Mouse (Mus musculus) right cerebral cortex, adult 18-20 months (tissue): ENCODE measurements at regions not wholly inside any gene's neighbourhood (a gene's known extent, or its start where the extent isn't known, plus 50 kb on each side); places are given as distances from the start of the nearest gene placed in this dataset.

Experiments
- DNase-seq: peaks from one replicate; pipeline ENCODE4 v3.0.0; 2022; ENCODE audit warnings: mixed read lengths

- no peak for DNase-seq
Measured at GRCm38 (mm10) chr5:75346836-75347773, 195.0 kb downstream of the Pdgfra start.

- DNase-seq = no peak
Measured at GRCm38 (mm10) chr5:75347774-75348116, 195.7 kb downstream of the Pdgfra start.

GRCm38 (mm10) chr5:75355266-75355665 lies 203.2 kb downstream of the Pdgfra start:
- no peak for DNase-seq

GRCm38 (mm10) chr5:75358869-75359268 lies 206.8 kb downstream of the Pdgfra start:
- no peak for DNase-seq

GRCm38 (mm10) chr5:75363832-75364231 lies 210.9 kb upstream of the Kit start:
- no peak for DNase-seq

DNA sequence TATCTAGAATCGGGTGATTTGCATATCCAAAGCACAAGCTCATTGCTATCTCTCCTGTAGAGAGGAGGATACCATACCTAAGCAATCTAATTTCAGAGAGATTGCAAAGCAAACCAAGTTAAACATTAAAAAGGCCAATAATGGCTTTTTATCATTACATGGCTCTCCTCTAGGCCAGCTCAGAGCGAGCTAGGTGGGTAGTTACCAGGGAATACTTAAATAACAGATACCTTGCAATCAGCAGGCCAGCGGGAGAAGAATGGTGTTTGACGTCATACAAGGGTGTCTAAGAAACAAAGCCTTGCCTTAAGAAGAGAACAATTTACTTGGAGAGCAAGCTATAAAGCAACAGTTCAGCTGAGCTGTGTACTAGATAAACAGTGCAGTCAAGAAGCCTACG lies 207.4 kb upstream of the Kit start:
- no peak for DNase-seq

- no peak for DNase-seq
Measured at GRCm38 (mm10) chr5:75368691-75369090, 206.0 kb upstream of the Kit start.

GRCm38 (mm10) chr5:75372849-75373248 lies 201.9 kb upstream of the Kit start:
- no peak for DNase-seq

GRCm38 (mm10) chr5:75377311-75378300 lies 197.1 kb upstream of the Kit start:
- no peak for DNase-seq

DNA sequence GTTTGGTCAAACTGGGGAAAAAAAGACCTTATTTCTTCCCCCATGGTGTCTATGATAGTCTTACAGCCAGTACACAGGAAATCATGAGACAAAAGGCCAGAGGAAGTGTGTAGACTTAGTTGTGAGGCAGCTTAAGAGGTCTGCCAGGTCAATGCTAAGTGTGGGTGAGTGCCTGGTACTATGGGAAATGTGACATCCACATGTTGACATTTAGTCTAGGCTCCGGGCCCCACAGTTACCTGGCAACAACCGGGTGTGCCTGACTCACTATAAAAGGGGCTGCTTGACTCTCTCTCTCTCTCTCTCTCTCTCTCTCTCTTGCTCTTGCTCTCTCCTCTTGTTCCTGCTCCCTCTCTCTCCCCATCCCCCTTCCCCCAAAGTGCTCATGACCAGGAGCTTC lies 196.1 kb upstream of the Kit start:
- DNase-seq = no peak

GRCm38 (mm10) chr5:75380340-75380739 lies 194.4 kb upstream of the Kit start:
- DNase-seq = no peak

GRCm38 (mm10) chr5:75382138-75382537 lies 192.6 kb upstream of the Kit start:
- DNase-seq = no peak

- peak; percentile 18 for DNase-seq
Measured at GRCm38 (mm10) chr5:75387886-75388454, 186.7 kb upstream of the Kit start.

DNA sequence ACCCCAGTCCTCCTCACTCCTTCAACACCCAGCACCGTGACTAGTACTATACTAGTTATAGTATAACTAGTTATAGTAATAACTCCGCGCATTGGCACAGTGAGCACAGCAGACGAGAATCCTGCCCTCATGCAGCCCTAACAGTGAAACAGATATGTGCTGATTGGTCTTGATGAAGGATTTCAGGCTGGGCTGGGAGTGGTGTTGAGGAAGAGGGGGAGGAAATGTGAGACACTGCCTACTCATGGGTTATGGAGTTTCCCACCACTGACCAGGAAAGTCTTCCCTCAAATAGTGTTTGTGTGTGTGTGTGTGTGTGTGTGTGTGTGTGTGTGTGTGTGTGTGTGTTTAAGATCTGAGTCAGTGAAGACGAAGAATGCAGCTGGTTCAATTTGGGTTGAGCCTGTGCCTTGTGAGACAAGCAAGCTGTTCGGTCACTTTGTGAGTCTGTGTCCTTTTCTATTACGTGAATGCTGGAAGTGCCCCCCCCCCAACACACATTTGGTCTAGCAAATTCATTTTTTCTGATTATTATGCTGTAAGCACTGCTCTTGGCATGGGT lies 185.9 kb upstream of the Kit start:
- no peak for DNase-seq

DNA sequence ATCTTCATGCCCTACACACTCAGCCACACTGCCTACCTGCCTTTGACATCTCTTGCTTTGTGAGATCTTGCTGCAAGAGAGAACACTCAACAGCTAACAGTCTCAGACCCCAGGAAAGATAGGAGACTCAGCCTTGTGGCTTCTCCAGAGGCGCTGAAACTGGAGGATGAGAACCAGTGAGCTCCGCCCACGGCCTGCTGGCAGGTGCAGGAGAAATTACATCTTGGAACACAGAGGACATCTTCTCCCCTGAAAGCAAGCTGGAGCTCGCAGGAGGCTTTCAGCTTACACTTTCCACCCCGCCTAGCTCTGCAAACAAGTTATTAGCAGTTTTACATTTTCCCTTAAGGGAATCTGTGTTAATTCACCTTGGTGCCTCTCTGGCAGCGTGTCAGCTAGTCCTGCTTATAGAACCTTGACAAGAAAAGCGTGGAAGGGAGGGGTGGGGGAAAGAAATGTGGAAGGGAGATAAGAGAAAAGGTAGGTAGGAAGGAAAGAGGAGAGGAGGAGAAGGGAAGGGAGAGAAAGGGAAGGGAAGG lies 185.2 kb upstream of the Kit start:
- peak; percentile 72 for DNase-seq

- DNase-seq = no peak
Measured at GRCm38 (mm10) chr5:75398820-75399219, 175.9 kb upstream of the Kit start.

DNA sequence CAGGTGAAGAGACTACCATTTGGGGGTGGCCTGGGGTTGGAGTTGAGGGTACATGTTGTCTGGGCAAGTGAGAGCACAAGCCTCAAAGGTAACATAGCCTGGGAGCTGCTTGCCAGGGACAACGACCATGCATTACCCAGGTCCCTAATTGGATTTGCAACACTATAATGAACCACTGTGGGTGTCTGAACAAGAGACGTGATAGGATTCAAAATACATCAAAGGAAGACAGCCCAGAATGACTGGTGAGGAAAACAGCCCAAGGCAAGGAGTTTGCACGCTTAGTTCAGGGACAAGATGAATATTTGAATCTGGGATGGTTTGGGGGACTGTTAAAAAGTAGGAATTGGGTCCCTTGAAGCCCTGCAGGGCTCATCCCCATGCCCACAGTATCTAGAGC lies 173.0 kb upstream of the Kit start:
- DNase-seq = no peak

GRCm38 (mm10) chr5:75402631-75403030 lies 172.1 kb upstream of the Kit start:
- no peak for DNase-seq

- no peak for DNase-seq
Measured at GRCm38 (mm10) chr5:75403531-75403930, 171.2 kb upstream of the Kit start.

DNA sequence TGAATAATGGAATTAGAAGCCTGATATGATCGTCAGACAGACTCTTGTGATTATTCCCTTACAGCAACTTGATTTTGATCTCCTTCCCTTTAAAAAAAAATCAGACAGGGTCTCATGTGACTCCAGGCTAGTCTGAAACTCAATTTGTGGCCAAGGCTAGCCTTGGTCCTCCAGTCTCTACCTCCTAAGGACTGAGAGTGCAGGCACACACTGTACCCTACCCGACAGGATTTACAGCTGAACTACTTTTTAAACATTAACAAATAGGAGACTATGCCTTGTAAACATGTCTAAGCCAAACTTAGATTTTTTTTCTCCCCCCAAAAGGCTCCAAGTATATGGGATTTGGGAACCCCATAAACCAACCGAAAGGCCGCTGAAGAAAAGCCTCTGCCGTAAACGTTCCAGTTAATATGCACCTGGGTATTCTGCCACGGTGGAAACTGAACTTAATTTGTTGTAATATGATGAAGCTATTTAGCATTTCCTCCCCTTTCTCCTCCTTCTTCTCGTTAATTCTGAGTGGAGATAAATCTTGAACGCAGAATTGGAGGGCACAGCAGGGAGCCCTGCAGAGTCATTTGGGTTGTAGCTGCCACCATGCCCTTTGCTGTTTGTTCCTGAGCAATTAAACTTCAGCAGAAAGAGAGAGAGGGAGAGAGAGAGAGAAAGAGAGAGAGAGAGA lies 170.0 kb upstream of the Kit start:
- DNase-seq = no peak

- no peak for DNase-seq
Measured at GRCm38 (mm10) chr5:75405496-75405895, 169.2 kb upstream of the Kit start.

- DNase-seq = no peak
Measured at GRCm38 (mm10) chr5:75407686-75408085, 167.0 kb upstream of the Kit start.
